Mouse (Mus musculus): ENCODE measurements around the gene Plcl1. TPM values are rescaled to one million over a fixed set of nuclear protein-coding genes. Genes with fewer than 3 reads are reported as not detected.
"Not testable (repeated sequence)": the region's sequence is repeated elsewhere in the genome, so short reads cannot be mapped to it uniquely, and the experiment has no call there.

The Plcl1 gene
- total RNA-seq, 2 experiments from 2014 or later: 11.7 to 12.3 TPM

DNA sequence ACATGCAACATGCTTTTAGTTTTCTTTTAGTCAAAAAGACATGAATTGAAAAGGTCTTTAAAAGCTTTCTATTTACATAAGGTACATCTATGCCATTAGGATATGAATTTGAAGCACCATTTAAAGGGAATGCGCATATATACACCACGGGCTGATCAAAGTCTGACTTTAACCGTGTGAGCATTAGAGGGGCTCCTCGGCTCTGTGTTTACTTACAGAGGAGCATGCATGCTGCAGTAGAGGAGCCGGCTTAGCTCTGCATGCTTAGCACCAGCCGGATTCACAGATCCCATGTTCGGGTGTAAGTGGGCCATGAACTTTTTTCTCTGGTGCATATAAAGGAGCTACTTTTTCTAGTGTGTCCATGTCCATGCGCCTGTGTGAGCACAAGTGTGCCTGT is 31.4 kb downstream of the Plcl1 start:
- DNase-seq (ENCODE audit: low spot score in 2 of 2): no peak

- DNase-seq (ENCODE audit: low spot score in 2 of 2): no peak
Observed at GRCm38 (mm10) chr1:55438617-55439016, 32.9 kb downstream of the Plcl1 start.

GRCm38 (mm10) chr1:55445043-55445688 is 39.4 kb downstream of the Plcl1 start:
- no peak for DNase-seq (ENCODE audit: low spot score in 2 of 2)

DNA sequence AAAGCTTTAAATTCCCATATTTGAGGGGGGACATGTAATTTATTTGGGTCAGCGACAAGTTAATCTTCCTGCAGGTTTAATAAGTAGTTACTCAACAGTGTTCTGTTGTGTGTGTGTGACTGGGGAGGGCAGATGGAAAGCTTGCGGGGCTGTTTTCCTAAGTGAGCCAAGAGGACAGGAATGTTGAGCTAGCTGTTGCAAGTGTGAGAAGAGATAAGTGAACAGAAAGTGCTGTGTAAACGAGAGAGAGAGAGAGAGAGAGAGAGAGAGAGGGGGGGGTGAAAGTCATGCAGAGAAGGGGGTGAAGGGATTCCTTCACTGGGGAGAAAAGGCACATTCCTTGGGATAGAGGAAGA is 39.9 kb downstream of the Plcl1 start:
- no peak for DNase-seq (ENCODE audit: low spot score in 2 of 2)

GRCm38 (mm10) chr1:55446273-55446672 is 40.6 kb downstream of the Plcl1 start:
- no peak for DNase-seq (ENCODE audit: low spot score in 2 of 2)

GRCm38 (mm10) chr1:55446876-55447275 is 41.2 kb downstream of the Plcl1 start:
- DNase-seq (ENCODE audit: low spot score in 2 of 2): no peak

DNA sequence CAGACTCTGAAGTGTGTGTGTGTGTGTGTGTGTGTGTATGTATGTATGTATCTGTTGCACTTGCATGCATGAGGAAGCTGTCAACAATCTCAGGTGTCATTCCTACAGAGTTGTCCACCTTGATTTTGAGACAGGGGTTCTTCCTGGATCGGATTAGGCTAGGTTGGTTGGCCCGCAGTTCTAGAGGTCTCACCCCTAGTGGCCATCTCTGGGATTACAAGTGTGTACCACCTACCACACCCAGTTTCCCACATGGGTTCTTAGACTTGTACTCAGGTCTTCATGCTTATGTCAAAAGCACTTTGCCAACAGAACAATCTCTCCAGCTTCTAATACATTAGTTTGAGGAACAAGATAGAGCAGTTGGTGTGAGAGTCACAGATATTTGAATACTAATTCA is 41.9 kb downstream of the Plcl1 start:
- no peak for DNase-seq (ENCODE audit: low spot score in 2 of 2)

DNA sequence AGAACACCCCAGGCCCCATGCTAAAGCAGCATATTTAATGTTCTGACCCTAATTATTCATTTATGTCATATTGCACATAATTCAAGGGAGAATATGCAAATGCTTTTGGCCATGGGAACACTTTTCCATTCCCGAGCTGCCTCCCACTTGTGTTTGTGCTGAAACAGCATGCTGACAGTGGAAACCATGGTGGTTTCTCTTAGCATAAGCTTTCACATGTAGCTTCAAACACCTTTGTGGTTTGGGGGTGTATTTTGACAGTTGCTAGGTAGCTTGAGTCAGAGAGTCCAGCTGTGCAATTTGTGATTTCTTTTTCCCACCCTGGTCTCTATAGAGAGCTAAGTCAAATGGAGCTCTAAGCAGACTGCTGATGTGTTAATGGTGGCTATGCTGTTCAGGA is 42.4 kb downstream of the Plcl1 start:
- DNase-seq (ENCODE audit: low spot score in 2 of 2): no peak

DNA sequence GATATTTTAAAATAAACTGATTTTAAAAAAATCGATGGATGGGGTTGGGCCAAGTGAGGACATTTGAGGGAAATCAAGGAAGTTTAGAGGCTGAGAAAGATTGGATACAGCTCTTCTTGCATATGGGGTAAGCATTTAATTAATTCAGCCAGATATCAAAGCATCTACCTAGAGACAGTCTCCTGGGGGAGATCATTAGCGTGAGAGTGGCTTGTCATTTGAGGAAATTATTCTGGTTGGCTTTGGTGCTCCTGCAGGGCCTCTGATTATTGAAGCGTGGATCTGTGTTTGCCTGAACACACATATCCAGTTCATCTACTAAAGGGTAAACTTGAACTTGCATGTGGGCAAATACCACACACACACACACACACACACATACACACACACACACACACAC is 44.1 kb downstream of the Plcl1 start:
- no peak for DNase-seq (ENCODE audit: low spot score in 2 of 2)

GRCm38 (mm10) chr1:55454119-55454518 is 48.4 kb downstream of the Plcl1 start:
- DNase-seq (ENCODE audit: low spot score in 2 of 2): peak; percentile 41 to 57

DNA sequence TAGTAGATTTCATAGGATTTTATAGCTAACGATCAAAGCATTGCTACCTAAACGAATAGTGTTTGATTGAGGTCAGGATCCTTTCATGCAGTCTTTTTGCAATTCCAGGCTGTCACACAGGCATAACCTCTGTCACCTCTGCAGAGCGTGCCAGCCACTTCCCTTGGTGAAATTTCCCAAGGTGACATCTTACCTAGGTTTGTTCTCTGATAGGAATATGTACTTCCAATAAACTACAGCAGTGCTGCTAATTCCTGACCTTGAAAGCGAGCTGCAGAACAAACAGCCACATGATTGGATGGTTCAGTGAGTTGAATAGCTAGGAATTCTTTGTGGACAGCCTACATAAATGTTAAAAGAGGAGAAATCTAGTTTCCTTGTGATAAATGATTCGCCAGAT is 56.6 kb downstream of the Plcl1 start:
- no peak for DNase-seq (ENCODE audit: low spot score in 2 of 2)

- DNase-seq (ENCODE audit: low spot score in 2 of 2): no peak
Observed at GRCm38 (mm10) chr1:55473756-55474155, 68.0 kb downstream of the Plcl1 start.

GRCm38 (mm10) chr1:55474976-55475375 is 69.3 kb downstream of the Plcl1 start:
- DNase-seq (ENCODE audit: low spot score in 2 of 2): no peak

DNA sequence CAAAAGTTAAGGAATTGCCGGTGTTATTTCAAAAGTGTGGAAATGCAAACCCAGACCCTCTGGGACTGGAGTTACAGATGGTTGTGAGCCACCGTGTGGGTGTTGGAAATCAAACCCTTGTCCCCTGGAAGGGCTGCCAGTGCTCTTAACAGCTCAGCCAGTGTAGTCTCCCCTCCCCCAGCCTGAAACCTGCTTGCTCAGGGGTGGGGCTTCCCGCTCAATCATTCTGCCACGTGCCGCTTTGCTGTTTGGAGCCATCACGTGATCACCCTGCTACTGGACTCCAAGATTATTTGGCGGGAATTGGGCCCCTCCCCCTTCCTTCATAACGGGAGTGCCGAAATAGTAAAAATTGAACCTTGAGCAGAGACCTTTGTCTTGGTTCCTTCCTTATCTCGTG is 81.7 kb downstream of the Plcl1 start:
- DNase-seq (ENCODE audit: low spot score in 2 of 2): not testable (repeated sequence)

DNA sequence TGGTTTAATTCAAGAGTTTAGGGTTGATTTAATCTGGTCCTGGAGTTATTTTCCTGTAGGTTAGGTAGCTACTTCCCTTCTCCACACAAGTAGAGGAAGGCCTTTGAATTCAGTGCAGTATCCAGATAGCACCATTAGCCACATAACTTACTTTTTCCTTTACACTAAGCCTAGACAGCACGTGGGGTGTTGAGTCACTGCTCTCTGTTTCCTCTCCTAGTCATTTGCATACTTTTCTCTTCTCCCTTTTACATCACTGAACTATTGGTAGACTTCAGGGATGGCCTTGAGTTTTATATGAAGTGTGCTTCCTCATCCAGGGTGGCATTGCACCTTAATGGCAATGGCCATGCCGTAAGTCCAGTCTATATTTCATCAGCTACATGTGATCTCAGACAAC is 82.5 kb downstream of the Plcl1 start:
- DNase-seq (ENCODE audit: low spot score in 2 of 2): no peak

GRCm38 (mm10) chr1:55489355-55489754 is 83.6 kb downstream of the Plcl1 start:
- DNase-seq (ENCODE audit: low spot score in 2 of 2): peak; percentile 56 to 75

- no peak for DNase-seq (ENCODE audit: low spot score in 2 of 2)
Observed at GRCm38 (mm10) chr1:55499872-55500271, 94.2 kb downstream of the Plcl1 start.

- DNase-seq (ENCODE audit: low spot score in 2 of 2): no peak
Observed at GRCm38 (mm10) chr1:55500981-55501682, 95.4 kb downstream of the Plcl1 start.

DNA sequence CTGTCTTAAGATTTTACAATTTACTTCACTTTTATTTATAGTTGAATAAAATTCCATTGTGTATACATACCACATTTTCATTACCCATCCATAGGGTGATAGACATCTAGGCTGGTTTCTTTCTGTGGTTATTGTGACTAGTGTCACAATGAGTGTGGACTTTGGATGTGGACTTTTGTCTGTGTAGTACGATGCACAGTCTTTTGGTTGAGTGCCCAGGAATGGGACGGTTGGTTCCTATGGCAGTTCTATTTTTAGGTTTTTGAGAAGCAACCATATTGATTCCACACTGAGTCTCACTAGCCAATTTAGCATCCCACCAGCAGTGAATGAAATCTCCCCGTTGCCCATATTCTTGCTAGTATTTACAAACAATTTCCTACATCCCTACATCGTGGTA is 100.1 kb downstream of the Plcl1 start:
- no peak for DNase-seq (ENCODE audit: low spot score in 2 of 2)

GRCm38 (mm10) chr1:55507061-55507460 is 101.3 kb downstream of the Plcl1 start:
- DNase-seq (ENCODE audit: low spot score in 2 of 2): no peak

GRCm38 (mm10) chr1:55509587-55509986 is 103.9 kb downstream of the Plcl1 start:
- DNase-seq (ENCODE audit: low spot score in 2 of 2): no peak

DNA sequence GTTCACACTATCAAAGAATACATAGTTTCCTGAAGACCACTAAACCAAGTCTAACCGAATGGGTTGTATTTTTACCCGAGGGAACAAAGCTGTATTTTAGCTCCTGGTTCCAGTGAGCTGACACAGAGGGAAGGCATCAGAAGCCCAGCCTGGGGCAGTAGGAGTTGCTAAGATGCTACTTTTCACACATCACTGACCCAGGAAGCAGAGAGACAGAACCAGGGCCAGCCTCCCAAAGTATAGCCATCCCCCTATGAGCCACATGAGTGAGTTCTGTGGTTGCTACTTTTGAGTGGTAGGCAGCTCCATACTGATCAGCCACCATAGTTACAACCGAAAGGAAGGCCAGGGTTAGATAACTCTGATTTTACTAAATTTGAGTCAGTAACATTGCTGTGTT is 106.4 kb downstream of the Plcl1 start:
- DNase-seq (ENCODE audit: low spot score in 2 of 2): no peak

DNA sequence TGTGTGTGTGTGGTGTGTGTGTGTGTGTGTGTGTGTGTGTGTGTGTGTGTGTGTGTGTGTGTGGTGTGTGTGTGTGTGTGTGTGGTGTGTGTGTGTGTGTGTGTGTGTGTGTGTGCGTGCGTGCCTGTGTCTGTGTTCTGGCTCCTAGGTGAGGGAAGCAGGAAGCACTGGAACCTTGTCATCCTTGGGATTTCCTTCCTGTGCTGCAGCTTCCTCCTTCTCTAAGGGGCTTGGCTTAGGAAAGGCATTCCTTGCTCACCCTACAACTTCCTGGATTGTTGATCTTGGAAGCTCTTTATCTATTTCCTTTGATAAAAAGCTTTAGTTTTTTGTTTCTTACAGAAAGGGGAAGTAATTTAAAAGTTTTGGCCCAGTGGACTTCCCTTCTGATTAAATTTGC is 107.1 kb downstream of the Plcl1 start:
- not testable (repeated sequence) for DNase-seq (ENCODE audit: low spot score in 2 of 2)
